Mouse (Mus musculus): ENCODE results near the gene Sp7.

- no peak for TF ChIP-seq CTCF (IDR thresholded peaks at IDR 0.05; ENCODE audit: low read depth)
- no peak for TF ChIP-seq EP300 (optimal IDR thresholded peaks at IDR 0.05)
Measured at GRCm38 (mm10) chr15:102356501-102357325, 10.3 kb downstream of the Sp7 start.
